Mouse (Mus musculus): Measurements from ENCODE around the gene Nxnl1.

The Nxnl1 gene

DNA sequence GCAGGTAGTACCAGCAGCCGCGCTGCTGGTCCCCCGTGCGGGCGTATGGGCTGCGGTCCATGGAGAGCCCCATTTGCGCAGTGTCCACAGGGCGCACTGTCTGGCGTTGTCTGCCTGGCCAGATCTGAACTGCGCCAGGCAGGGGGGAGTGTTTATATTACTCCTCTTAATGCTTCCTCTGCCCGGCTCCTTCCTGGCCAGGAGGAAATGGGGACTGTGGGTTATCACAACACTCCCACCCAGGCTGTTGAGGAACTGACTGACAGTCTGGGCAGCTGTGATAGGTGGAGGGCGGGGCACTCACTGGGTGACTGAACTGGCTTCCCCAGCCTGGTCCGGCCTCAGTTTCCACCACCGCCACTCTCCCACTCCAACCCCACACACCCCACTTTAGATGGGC is 54.8 kb downstream of the Nxnl1 start, which contains the start of gene Plvap:
Gene Plvap (minus strand): TSS at position 109 of the 400 bp plus-strand sequence.
- no peak for DNase-seq

All from cerebellum, adult 9-10 months (tissue).